Mouse (Mus musculus) lung, postnatal 36 days (tissue): ENCODE measurements around the gene Gm49342.
A peak's percentile ranks its signal among the peaks of the same experiment; 100 is the strongest.

Experiments
- DNase-seq: peaks from one replicate; pipeline ENCODE4 v3.0.0; 2022; ENCODE audit warnings: mixed read lengths

Gm49342 gene

GRCm38 (mm10) chr14:50987668-50988067 is 43.4 kb downstream of the Gm49342 start:
- DNase-seq, result peak; percentile 35

DNA sequence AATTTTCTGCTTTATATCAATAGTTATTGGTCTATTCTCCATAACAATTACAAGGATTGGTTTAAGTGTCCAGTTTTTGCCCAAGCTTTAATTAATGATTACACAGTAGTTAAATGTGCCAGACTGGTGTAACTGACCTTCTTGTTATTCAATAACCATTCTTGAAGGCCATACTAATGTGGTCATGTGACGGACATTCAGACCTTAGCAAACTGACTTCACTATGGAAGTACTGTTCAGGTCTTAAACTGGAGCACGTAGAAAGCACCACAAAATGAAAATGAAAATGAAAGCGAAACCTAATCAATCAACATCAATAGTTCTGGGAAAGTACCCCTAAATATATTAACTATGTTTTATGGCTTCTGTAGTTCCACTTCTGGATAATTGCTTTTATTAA is 46.7 kb downstream of the Gm49342 start:
- DNase-seq, result no peak

DNA sequence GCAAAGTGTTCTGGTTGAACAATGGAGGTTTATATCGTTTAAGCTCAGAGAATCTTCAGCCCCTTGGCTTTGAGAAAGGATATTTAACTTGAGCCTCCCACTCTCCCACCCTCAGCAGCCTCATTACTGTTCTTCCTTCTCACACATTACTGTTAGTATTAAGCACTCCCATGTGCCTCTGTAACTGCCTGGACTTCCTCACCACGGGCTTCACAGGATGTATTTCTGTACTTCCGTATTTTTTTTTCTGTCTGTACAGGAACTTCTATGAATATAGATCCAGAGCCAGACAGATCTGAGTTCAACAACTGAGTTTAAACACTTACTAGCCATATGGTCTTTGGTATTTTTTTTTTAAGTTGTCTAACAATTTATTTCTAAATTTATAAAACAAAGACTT is 52.8 kb downstream of the Gm49342 start:
- DNase-seq, result peak; percentile 27

- peak; percentile 43 for DNase-seq
Observed at GRCm38 (mm10) chr14:50997999-50998666, 53.8 kb downstream of the Gm49342 start.

DNA sequence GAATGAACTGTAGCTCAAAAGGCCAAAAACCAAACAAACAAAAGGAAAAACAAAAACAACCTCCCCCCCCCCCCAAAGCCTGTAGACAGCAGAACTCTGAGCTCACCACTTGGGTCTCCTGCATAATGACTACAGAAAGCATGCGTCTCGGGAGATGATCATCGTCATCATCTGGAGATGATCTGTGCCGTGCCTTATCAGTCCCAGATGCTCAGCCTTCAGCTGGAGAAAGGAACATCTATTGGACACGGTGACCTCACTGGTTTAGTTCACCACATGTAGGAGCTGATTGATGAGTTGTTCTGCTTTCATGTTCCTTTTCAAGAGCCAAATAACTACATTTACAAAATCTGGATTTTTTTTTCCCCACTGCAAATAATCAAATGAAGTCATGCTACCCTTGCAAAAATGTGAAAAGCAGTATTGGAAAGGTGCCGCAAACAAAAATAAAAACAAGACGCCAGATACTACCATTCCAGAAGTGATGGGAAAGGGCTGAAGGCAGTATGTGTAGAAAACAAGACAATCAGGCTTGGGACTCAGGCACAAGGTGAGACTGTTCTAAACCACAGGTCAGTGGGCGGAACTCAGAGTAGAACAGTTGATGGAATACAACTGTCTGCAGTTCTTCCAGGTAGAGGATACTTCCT is 63.0 kb downstream of the Gm49342 start, which contains the start of gene Rnase10:
Gene Rnase10 (plus strand): TSS at position 600 of the 650 bp plus-strand sequence.
- DNase-seq, result no peak

- DNase-seq, result peak; percentile 81
Observed at GRCm38 (mm10) chr14:51007914-51008713, 63.8 kb downstream of the Gm49342 start.

DNA sequence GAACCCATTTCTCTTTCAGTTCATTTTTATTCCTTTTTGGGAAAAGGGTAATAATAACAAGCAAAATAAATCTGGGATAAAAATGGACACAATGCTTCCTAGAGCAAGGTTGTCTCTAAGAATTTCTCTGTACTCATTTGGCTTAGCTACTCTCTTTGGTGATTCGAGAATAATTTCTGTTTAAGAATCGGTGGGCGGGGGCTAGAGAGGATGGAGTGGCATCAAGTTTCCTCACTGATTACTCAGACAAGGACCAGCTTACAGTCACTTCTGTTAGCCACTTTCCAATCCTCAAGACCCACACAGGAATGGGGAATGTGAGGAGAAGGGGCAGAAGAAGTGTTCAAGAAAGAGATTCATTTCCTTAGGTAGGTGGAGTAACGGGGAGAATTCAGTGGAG is 64.5 kb downstream of the Gm49342 start:
- no peak for DNase-seq

- DNase-seq, result peak; percentile 48
Observed at GRCm38 (mm10) chr14:51009572-51009971, 65.3 kb downstream of the Gm49342 start.
